Mouse (Mus musculus) left cerebral cortex, postnatal 4 days (tissue): ENCODE measurements around the gene Map3k11. TPM values are rescaled to one million over a fixed set of nuclear protein-coding genes. Genes with fewer than 3 reads are reported as not detected.

ENCODE experiments used
- microRNA-seq: library from miRNA; unstranded; fragments of <30 nt; microRNA quantifications from one replicate; pipeline ENCODE4 v1.2.0, GENCODE M21; 2022
- total RNA-seq, 2 experiments: library from RNA; stranded (reverse); gene quantifications; 2 replicates each; pipeline ENCODE4 v1.2.3; 2021

The Map3k11 gene
- total RNA-seq, 2 experiments from 2014 or later, result 14.3 to 14.6 TPM

Small RNA genes lying within 50 kb of the gene (microRNA-seq; reads per million reads assigned to microRNA genes)
- not detected for gene Mir6987

Other genes starting within 250 kb of the Map3k11 start
- not detected for gene Fosl1, start 241.2 kb upstream of the Map3k11 start, total RNA-seq
- 10 to 100 TPM; 20.8 to 21.6 TPM for gene Ccdc85b, start 230.8 kb upstream of the Map3k11 start, total RNA-seq
- 100 to 1,000 TPM; 124 to 139 TPM for gene Fibp, start 228.1 kb upstream of the Map3k11 start, total RNA-seq
- gene Ctsw, start 220.2 kb upstream of the Map3k11 start, total RNA-seq, result 1 to 10 TPM; 1.3 to 2.1 TPM
- 10 to 100 TPM; 23.7 to 25.4 TPM for gene Efemp2, start 214.8 kb upstream of the Map3k11 start, total RNA-seq
- 10 to 100 TPM; 40.2 to 43.7 TPM for gene Mus81, start 200.3 kb upstream of the Map3k11 start, total RNA-seq
- 1,000 to 10,000 TPM; 2,142 to 2,227 TPM for gene Cfl1, start 198.3 kb upstream of the Map3k11 start, total RNA-seq
- gene 1700020D05Rik, start 185.0 kb upstream of the Map3k11 start, total RNA-seq, result 1 to 10 TPM; 9.3 to 9.6 TPM
- 10 to 100 TPM; 64.8 to 67.7 TPM for gene Snx32, start 178.2 kb upstream of the Map3k11 start, total RNA-seq
- not detected for gene Ovol1, start 128.1 kb upstream of the Map3k11 start, total RNA-seq
- 10 to 100 TPM; 11.6 to 12.2 TPM for gene Ap5b1, start 120.7 kb upstream of the Map3k11 start, total RNA-seq
- gene Rnaseh2c, start 86.9 kb upstream of the Map3k11 start, total RNA-seq, result 10 to 100 TPM; 47.3 to 49.7 TPM
- gene Kat5, start 78.5 kb upstream of the Map3k11 start, total RNA-seq, result 10 to 100 TPM; 84.6 to 98.4 TPM
- 10 to 100 TPM; 29.6 to 34.8 TPM for gene Rela, start 51.3 kb upstream of the Map3k11 start, total RNA-seq
- gene Sipa1, start 25.0 kb upstream of the Map3k11 start, total RNA-seq, result 10 to 100 TPM; 31.1 to 33.3 TPM
- gene Pcnx3, start 166 bp downstream of the Map3k11 start, total RNA-seq, result 10 to 100 TPM; 87.7 to 91.7 TPM
- not detected for gene Kcnk7, start 15.6 kb downstream of the Map3k11 start, total RNA-seq
- 10 to 100 TPM; 41.9 to 48.6 TPM for gene Ehbp1l1, start 37.6 kb downstream of the Map3k11 start, total RNA-seq
- gene Fam89b, start 40.9 kb downstream of the Map3k11 start, total RNA-seq, result 10 to 100 TPM; 72.4 to 72.5 TPM
- gene Ltbp3, start 52.2 kb downstream of the Map3k11 start, total RNA-seq, result 10 to 100 TPM; 23.8 to 23.9 TPM
- 10 to 100 TPM; 81.7 to 81.8 TPM for gene Scyl1, start 82.7 kb downstream of the Map3k11 start, total RNA-seq
- 10 to 100 TPM; 12.1 to 13.4 TPM for gene Frmd8, start 186.5 kb downstream of the Map3k11 start, total RNA-seq
- gene Slc25a45, start 189.1 kb downstream of the Map3k11 start, total RNA-seq, result 1 to 10 TPM; 1.4 to 2.0 TPM
- gene Tigd3, start 205.4 kb downstream of the Map3k11 start, total RNA-seq, result 10 to 100 TPM; 10.2 to 11.7 TPM
- gene Dpf2, start 224.3 kb downstream of the Map3k11 start, total RNA-seq, result 10 to 100 TPM; 76.1 to 84.1 TPM
- 10 to 100 TPM; 11.2 to 14.2 TPM for gene Cdc42ep2, start 236.1 kb downstream of the Map3k11 start, total RNA-seq